Mouse (Mus musculus): Measurements from ENCODE around the gene Ccp110. TPM values are rescaled to one million over a fixed set of nuclear protein-coding genes. Genes with fewer than 3 reads are reported as not detected.

Ccp110 gene
- polyA plus RNA-seq, 1 experiment, result 72.8 TPM

DNA sequence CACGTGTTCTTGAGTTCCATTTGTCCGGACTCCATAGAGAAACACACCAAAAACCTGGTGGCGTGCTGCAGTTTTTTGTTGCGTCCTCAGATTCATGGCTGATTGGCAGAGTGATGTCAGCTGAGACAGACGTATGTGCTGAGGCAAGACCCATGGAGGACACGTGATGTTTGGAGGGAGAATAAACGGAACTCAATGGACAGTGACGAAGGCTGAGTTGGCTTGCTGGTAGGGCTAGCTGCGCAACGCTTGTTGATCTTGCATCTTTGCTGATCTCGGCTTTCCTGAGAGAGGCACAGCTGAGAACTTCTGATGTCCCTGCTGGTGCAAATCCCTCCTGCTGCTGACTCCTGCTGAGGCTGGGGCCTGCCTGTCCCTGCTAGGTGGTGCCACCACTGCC lies 51.6 kb downstream of the Ccp110 start:
- no peak overlapping the region for H3K4me3 ChIP-seq (replicated peaks; ENCODE audit: insufficient read depth, low read depth, low read length)
- no peak overlapping the region for H3K27ac ChIP-seq (ENCODE audit: insufficient read depth, low read length)
- H3K27me3 ChIP-seq (ENCODE audit: control insufficient read depth, insufficient read depth, low read length), result no peaks in the 10 kb centered on the region
- peaks cover 11% of the 10 kb centered on the region; the same call in 1 of the 2 replicates for H3K4me1 ChIP-seq (ENCODE audit: control insufficient read depth, insufficient read depth, low read length)
- DNase-seq, result no peak
- TF ChIP-seq CTCF (IDR thresholded peaks at IDR 0.05; ENCODE audit: borderline replicate concordance, insufficient read depth, low read depth, low read length) (no peak), POLR2A (IDR thresholded peaks at IDR 0.05; ENCODE audit: borderline replicate concordance, insufficient read depth, low read length) (no peak)
- 91% methylated on average over 11 of the region's 11 CpGs for WGBS

DNA sequence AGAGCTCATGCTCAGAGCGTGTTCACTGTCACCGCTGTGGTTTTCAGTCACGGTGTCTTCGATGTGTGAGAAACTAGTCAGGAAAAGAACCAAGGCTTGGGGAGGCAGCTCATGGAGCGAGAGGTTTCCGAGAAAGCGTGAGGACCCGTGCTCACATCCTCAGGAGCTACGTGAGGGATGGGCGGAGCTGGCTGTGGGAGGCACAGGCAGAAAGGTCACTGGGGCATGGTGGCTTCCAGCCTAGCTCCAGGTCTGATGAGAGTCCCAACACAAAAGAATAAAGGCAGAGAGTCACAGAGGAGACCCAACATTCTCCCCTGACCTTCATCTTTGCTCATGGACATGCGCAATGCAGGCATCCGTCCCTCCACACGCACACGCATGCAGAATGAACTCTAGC lies 52.4 kb downstream of the Ccp110 start:
- 92% methylated on average over 14 of the region's 14 CpGs for WGBS
- no peak for DNase-seq
- H3K27ac ChIP-seq (ENCODE audit: insufficient read depth, low read length), result no peak overlapping the region
- H3K4me3 ChIP-seq (replicated peaks; ENCODE audit: insufficient read depth, low read depth, low read length), result no peak overlapping the region
- TF ChIP-seq CTCF (IDR thresholded peaks at IDR 0.05; ENCODE audit: borderline replicate concordance, insufficient read depth, low read depth, low read length) (no peak), POLR2A (IDR thresholded peaks at IDR 0.05; ENCODE audit: borderline replicate concordance, insufficient read depth, low read length) (no peak)
- H3K27me3 ChIP-seq (ENCODE audit: control insufficient read depth, insufficient read depth, low read length), result no peaks in the 10 kb centered on the region
- peaks cover 11% of the 10 kb centered on the region; the same call in 1 of the 2 replicates for H3K4me1 ChIP-seq (ENCODE audit: control insufficient read depth, insufficient read depth, low read length)

DNA sequence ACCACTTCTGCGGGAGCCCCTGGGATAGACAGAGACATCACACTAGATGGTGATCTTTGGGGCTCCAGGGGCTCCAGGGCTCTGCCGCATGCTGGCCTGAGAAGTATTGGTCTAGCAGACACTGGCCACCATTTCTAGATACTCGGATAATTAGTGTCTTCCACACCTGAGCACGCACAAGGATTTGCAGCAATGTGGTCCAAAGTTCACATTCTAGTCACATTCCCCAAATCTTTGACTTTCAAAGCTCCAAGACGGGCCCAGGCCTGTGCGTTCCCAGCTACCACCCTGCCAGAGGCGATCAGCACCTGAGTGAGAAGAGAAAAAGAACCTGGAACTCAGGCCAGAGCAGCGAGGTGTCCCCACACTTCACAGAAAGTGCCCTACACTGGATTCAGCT lies 53.3 kb downstream of the Ccp110 start:
- DNase-seq, result peak in 1 of 2 experiments; percentile 52
- TF ChIP-seq CTCF (IDR thresholded peaks at IDR 0.05; ENCODE audit: borderline replicate concordance, insufficient read depth, low read depth, low read length) (no peak), POLR2A (IDR thresholded peaks at IDR 0.05; ENCODE audit: borderline replicate concordance, insufficient read depth, low read length) (no peak)
- WGBS, result 65% methylated on average over 8 of the region's 8 CpGs
- Histone ChIP-seq H3K27me3 (ENCODE audit: control insufficient read depth, insufficient read depth, low read length) (no peaks in the 10 kb centered on the region), H3K4me1 (ENCODE audit: control insufficient read depth, insufficient read depth, low read length) (peaks cover 11% of the 10 kb centered on the region; the same call in 1 of the 2 replicates), H3K4me3 (replicated peaks; ENCODE audit: insufficient read depth, low read depth, low read length) (no peak overlapping the region), H3K27ac (ENCODE audit: insufficient read depth, low read length) (no peak overlapping the region)

DNA sequence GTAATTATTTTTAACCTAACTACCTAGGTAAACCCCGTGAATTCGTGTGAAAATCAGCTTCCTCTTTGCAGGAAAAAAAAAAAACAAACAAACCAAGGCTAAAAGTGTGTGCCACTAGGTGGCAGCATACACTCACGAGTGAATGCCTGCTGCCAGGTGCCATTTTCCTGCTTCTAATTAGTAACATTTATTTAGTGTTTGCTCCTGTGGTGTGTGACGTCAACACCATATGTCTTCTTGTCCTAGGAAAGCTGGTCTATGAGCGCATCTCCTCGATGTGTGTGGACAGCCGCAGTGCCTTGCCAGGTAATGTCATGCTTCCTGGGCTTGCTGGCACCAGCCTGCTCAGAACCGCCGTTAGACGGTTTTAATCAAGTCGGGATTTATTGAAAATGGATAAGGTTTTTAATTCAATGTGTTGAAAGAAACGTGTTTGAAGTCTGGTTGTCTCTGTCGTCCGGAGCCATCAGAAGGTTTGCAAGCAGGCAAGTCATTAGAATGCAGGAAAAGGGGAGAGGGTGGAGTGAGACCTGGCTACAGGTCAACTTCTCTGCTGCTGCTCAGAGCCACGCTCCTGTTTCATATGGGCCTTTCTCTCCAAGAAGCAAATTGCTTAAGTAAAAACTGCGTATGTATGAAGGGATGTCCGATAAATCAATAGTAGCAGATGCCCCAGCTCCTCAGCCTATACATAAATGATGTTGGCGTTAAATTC lies 53.9 kb downstream of the Ccp110 start:
- Histone ChIP-seq H3K4me1 (ENCODE audit: control insufficient read depth, insufficient read depth, low read length) (peaks cover 11% of the 10 kb centered on the region; the same call in 1 of the 2 replicates), H3K4me3 (replicated peaks; ENCODE audit: insufficient read depth, low read depth, low read length) (peak overlapping the region; percentile 56), H3K27ac (ENCODE audit: insufficient read depth, low read length) (peak overlapping the region; percentile 93), H3K27me3 (ENCODE audit: control insufficient read depth, insufficient read depth, low read length) (no peaks in the 10 kb centered on the region)
- TF ChIP-seq POLR2A (IDR thresholded peaks at IDR 0.05; ENCODE audit: borderline replicate concordance, insufficient read depth, low read length) (peak; percentile 59; the same call in 1 of the 2 replicates), CTCF (IDR thresholded peaks at IDR 0.05; ENCODE audit: borderline replicate concordance, insufficient read depth, low read depth, low read length) (peak; percentile 90)
- 9% methylated on average over 18 of the region's 18 CpGs for WGBS
- peak; percentile 89 to 97 for DNase-seq

DNA sequence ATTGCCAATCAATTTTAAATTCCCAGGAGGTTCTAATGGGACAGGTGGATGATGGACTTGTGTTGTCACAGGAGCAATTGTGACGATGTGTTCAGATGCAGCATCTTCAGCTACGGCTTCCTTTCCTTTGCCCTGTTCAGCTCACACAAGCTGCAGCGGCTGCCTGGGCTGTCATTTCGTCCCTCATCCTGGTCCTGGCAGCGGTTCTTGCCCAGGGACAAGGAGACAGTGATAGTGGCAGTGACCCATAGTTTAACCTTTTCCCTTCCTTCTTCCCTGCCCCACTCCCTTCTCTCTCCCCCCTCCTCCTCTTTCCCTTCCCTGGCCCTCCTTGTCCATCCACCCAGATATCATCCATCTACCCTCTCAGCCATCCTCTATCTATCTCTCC lies 54.5 kb downstream of the Ccp110 start:
- TF ChIP-seq POLR2A (IDR thresholded peaks at IDR 0.05; ENCODE audit: borderline replicate concordance, insufficient read depth, low read length) (no peak), CTCF (IDR thresholded peaks at IDR 0.05; ENCODE audit: borderline replicate concordance, insufficient read depth, low read depth, low read length) (no peak)
- H3K27me3 ChIP-seq (ENCODE audit: control insufficient read depth, insufficient read depth, low read length), result no peaks in the 10 kb centered on the region
- peak; percentile 39 to 47 for DNase-seq
- H3K27ac ChIP-seq (ENCODE audit: insufficient read depth, low read length), result peak overlapping the region; percentile 93; the same call in 1 of the 2 replicates
- WGBS, result 36% methylated on average over 5 of the region's 5 CpGs
- H3K4me3 ChIP-seq (replicated peaks; ENCODE audit: insufficient read depth, low read depth, low read length), result peak overlapping the region; percentile 7
- H3K4me1 ChIP-seq (ENCODE audit: control insufficient read depth, insufficient read depth, low read length), result peaks cover 11% of the 10 kb centered on the region; the same call in 1 of the 2 replicates

DNA sequence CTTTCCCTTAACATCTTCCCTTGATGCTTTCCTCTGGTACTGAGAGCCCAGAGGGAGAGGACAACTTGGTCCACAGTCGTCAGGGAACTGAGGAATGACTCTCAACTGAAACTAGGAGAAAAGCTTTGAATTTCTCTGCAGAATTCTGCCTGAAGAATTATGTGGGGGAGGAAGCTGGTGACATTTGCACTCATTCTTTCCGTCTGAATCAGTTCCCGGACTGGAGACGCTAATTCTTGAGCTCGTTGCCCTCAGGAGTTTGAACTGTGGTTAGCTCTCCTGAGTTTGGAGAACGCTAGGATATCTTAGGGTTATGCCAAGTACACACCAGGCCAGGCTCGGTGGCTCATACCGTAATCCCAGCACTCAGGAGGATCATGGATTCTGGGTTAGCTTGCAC lies 56.9 kb downstream of the Ccp110 start:
- Histone ChIP-seq H3K4me3 (replicated peaks; ENCODE audit: insufficient read depth, low read depth, low read length) (no peak overlapping the region), H3K27me3 (ENCODE audit: control insufficient read depth, insufficient read depth, low read length) (no peaks in the 10 kb centered on the region), H3K4me1 (ENCODE audit: control insufficient read depth, insufficient read depth, low read length) (peaks cover 14% of the 10 kb centered on the region), H3K27ac (ENCODE audit: insufficient read depth, low read length) (no peak overlapping the region)
- no peak for DNase-seq
- TF ChIP-seq POLR2A (IDR thresholded peaks at IDR 0.05; ENCODE audit: borderline replicate concordance, insufficient read depth, low read length), result no peak
- TF ChIP-seq CTCF (IDR thresholded peaks at IDR 0.05; ENCODE audit: borderline replicate concordance, insufficient read depth, low read depth, low read length), result no peak
- WGBS, result 80% methylated on average over 8 of the region's 8 CpGs

DNA sequence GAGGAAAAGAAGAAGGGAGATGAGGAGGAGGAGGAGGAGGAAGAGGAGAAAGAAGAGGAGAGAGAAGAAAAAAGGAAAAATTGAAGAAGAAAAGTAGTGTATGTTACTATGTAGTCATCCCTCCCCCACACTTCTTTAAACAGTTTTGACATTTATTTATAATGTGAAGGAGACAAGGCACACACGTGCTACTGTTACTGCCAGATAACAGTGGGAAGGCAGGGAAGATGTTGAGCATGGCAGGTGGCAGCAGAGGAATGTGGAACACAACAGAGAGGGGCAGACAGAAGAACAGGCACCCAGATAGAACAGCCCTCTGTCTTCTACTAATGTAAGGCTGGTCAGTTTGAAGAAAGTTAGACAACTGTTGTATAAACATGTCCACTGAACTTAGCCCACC lies 57.3 kb downstream of the Ccp110 start:
- 35% methylated on average over 1 of the region's 1 CpGs for WGBS
- no peak for TF ChIP-seq POLR2A (IDR thresholded peaks at IDR 0.05; ENCODE audit: borderline replicate concordance, insufficient read depth, low read length)
- no peak for TF ChIP-seq CTCF (IDR thresholded peaks at IDR 0.05; ENCODE audit: borderline replicate concordance, insufficient read depth, low read depth, low read length)
- Histone ChIP-seq H3K27ac (ENCODE audit: insufficient read depth, low read length) (no peak overlapping the region), H3K27me3 (ENCODE audit: control insufficient read depth, insufficient read depth, low read length) (no peaks in the 10 kb centered on the region), H3K4me3 (replicated peaks; ENCODE audit: insufficient read depth, low read depth, low read length) (no peak overlapping the region), H3K4me1 (ENCODE audit: control insufficient read depth, insufficient read depth, low read length) (peaks cover 14% of the 10 kb centered on the region)
- DNase-seq, result no peak

DNA sequence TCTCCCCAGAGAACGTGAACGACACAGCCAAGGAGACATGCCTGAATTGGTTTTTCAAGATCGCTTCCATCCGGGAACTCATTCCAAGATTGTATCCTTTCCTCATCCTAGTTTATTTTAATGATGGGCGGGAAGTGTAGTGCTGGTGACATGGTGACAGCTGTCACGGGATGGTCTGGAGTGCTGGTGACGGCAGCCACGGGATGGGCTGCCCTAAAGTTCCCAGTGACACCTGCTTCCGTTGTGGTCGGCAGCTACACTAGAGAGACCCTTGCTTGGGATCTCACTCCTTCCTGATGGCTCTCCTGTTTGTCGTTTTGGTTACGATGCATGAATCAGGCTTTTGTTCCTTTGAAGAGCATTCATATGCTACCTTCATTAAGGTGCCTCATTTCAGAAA lies 60.7 kb downstream of the Ccp110 start:
- no peak overlapping the region for H3K4me3 ChIP-seq (replicated peaks; ENCODE audit: insufficient read depth, low read depth, low read length)
- no peak for DNase-seq
- H3K4me1 ChIP-seq (ENCODE audit: control insufficient read depth, insufficient read depth, low read length), result peaks cover 28% of the 10 kb centered on the region
- no peak overlapping the region for H3K27ac ChIP-seq (ENCODE audit: insufficient read depth, low read length)
- TF ChIP-seq POLR2A (IDR thresholded peaks at IDR 0.05; ENCODE audit: borderline replicate concordance, insufficient read depth, low read length) (no peak), CTCF (IDR thresholded peaks at IDR 0.05; ENCODE audit: borderline replicate concordance, insufficient read depth, low read depth, low read length) (no peak)
- WGBS, result 78% methylated on average over 12 of the region's 12 CpGs
- H3K27me3 ChIP-seq (ENCODE audit: control insufficient read depth, insufficient read depth, low read length), result no peaks in the 10 kb centered on the region

Data from cerebellum, adult 2 months (tissue).